Mouse (Mus musculus): ENCODE results near the gene Caskin1. TPM values are rescaled to one million over a fixed set of nuclear protein-coding genes. Genes with fewer than 3 reads are reported as not detected.

Gene Caskin1
- polyA plus RNA-seq (2015; fragmentation: Nextera tagmentation; extraction: Ambion mirVana), result 0.15 and 0.33 TPM in 2 replicates

- Histone ChIP-seq H3K4me1 (ENCODE audit: insufficient read depth, low read depth, low read length) (peaks cover 5% of the 10 kb centered on the region; the same call in 1 of the 2 replicates), H3K27ac (ENCODE audit: low read length) (no peak within 1 kb of the TSS), H3K27me3 (replicated peaks; ENCODE audit: insufficient read depth, low read length) (peaks cover 7% of the 10 kb centered on the region; the same call in 1 of the 2 replicates), H3K4me2 (replicated peaks; ENCODE audit: low read depth, low read length) (peak within 1 kb of the TSS; percentile 99), H3K36me3 (ENCODE audit: insufficient read depth, low read length) (no peaks in the 10 kb centered on the region), H3K9ac (replicated peaks; ENCODE audit: low read depth) (0 out of 2 replicates have a peak within 1 kb of the TSS, but pooled peaks have one; percentile 12), H3K4me3 (ENCODE audit: low read depth, low read length) (peak within 1 kb of the TSS; percentile 60), H3K9me3 (ENCODE audit: low read length) (no peaks in the 10 kb centered on the region)
- WGBS, result under 1% methylated on average over 25 of the region's 45 CpGs
- no peak for TF ChIP-seq EP300 (IDR thresholded peaks at IDR 0.05)
- no peak for TF ChIP-seq CTCF (IDR thresholded peaks at IDR 0.05)
- ATAC-seq (peak; percentile 65), DNase-seq (ENCODE audit: low spot score) (peak; percentile 52)
Observed at GRCm38 (mm10) chr17:24488186-24488661, at the start of gene Caskin1. Gene Caskin1, plus strand, starts transcription at chr17:24488601.

- no peak overlapping the region for H3K27ac ChIP-seq (ENCODE audit: low read length)
- 83% methylated on average over 8 of the region's 8 CpGs for WGBS
- no peak overlapping the region for H3K4me2 ChIP-seq (replicated peaks; ENCODE audit: low read depth, low read length)
- no peaks in the 10 kb centered on the region for H3K27me3 ChIP-seq (replicated peaks; ENCODE audit: insufficient read depth, low read length)
- peaks cover 28% of the 10 kb centered on the region; the same call in 1 of the 2 replicates for H3K36me3 ChIP-seq (ENCODE audit: insufficient read depth, low read length)
- no peak overlapping the region for H3K9ac ChIP-seq (replicated peaks; ENCODE audit: low read depth)
- no peaks in the 10 kb centered on the region for H3K9me3 ChIP-seq (ENCODE audit: low read length)
- TF ChIP-seq CTCF (IDR thresholded peaks at IDR 0.05), result no peak
- no peak for TF ChIP-seq EP300 (IDR thresholded peaks at IDR 0.05)
- no peak for ATAC-seq
- no peak overlapping the region for H3K4me3 ChIP-seq (ENCODE audit: low read depth, low read length)
- DNase-seq (ENCODE audit: low spot score), result no peak
- H3K4me1 ChIP-seq (ENCODE audit: insufficient read depth, low read depth, low read length), result no peaks in the 10 kb centered on the region
Observed at GRCm38 (mm10) chr17:24440377-24440776, 48.0 kb upstream of the Caskin1 start.

GRCm38 (mm10) chr17:24441148-24441547 is 47.3 kb upstream of the Caskin1 start:
- 60% methylated on average over 2 of the region's 2 CpGs for WGBS
- H3K27ac ChIP-seq (ENCODE audit: low read length), result no peak overlapping the region
- no peaks in the 10 kb centered on the region for H3K4me1 ChIP-seq (ENCODE audit: insufficient read depth, low read depth, low read length)
- no peak overlapping the region for H3K4me2 ChIP-seq (replicated peaks; ENCODE audit: low read depth, low read length)
- no peak for ATAC-seq
- H3K9me3 ChIP-seq (ENCODE audit: low read length), result no peaks in the 10 kb centered on the region
- TF ChIP-seq CTCF (IDR thresholded peaks at IDR 0.05), result peak; percentile 49
- TF ChIP-seq EP300 (IDR thresholded peaks at IDR 0.05), result no peak
- no peak for DNase-seq (ENCODE audit: low spot score)
- H3K4me3 ChIP-seq (ENCODE audit: low read depth, low read length), result no peak overlapping the region
- peaks cover 35% of the 10 kb centered on the region for H3K36me3 ChIP-seq (ENCODE audit: insufficient read depth, low read length)
- no peak overlapping the region for H3K9ac ChIP-seq (replicated peaks; ENCODE audit: low read depth)
- no peaks in the 10 kb centered on the region for H3K27me3 ChIP-seq (replicated peaks; ENCODE audit: insufficient read depth, low read length)

GRCm38 (mm10) chr17:24442107-24442506 is 46.3 kb upstream of the Caskin1 start:
- TF ChIP-seq EP300 (IDR thresholded peaks at IDR 0.05) (no peak), CTCF (IDR thresholded peaks at IDR 0.05) (no peak)
- DNase-seq (ENCODE audit: low spot score), result no peak
- no peaks in the 10 kb centered on the region for H3K9me3 ChIP-seq (ENCODE audit: low read length)
- H3K4me3 ChIP-seq (ENCODE audit: low read depth, low read length), result no peak overlapping the region
- ATAC-seq, result no peak
- H3K27me3 ChIP-seq (replicated peaks; ENCODE audit: insufficient read depth, low read length), result no peaks in the 10 kb centered on the region
- no peak overlapping the region for H3K27ac ChIP-seq (ENCODE audit: low read length)
- H3K36me3 ChIP-seq (ENCODE audit: insufficient read depth, low read length), result peaks cover 41% of the 10 kb centered on the region
- no peak overlapping the region for H3K9ac ChIP-seq (replicated peaks; ENCODE audit: low read depth)
- WGBS, result 77% methylated on average over 14 of the region's 14 CpGs
- no peaks in the 10 kb centered on the region for H3K4me1 ChIP-seq (ENCODE audit: insufficient read depth, low read depth, low read length)
- no peak overlapping the region for H3K4me2 ChIP-seq (replicated peaks; ENCODE audit: low read depth, low read length)

- no peaks in the 10 kb centered on the region for H3K9me3 ChIP-seq (ENCODE audit: low read length)
- no peak within 1 kb of the TSS for H3K4me2 ChIP-seq (replicated peaks; ENCODE audit: low read depth, low read length)
- H3K36me3 ChIP-seq (ENCODE audit: insufficient read depth, low read length), result peaks cover 40% of the 10 kb centered on the region
- H3K27ac ChIP-seq (ENCODE audit: low read length), result no peak within 1 kb of the TSS
- no peak within 1 kb of the TSS for H3K9ac ChIP-seq (replicated peaks; ENCODE audit: low read depth)
- no peak for ATAC-seq
- no peak for DNase-seq (ENCODE audit: low spot score)
- WGBS, result 69% methylated on average over 7 of the region's 7 CpGs
- H3K27me3 ChIP-seq (replicated peaks; ENCODE audit: insufficient read depth, low read length), result no peaks in the 10 kb centered on the region
- TF ChIP-seq CTCF (IDR thresholded peaks at IDR 0.05) (no peak), EP300 (IDR thresholded peaks at IDR 0.05) (no peak)
- H3K4me1 ChIP-seq (ENCODE audit: insufficient read depth, low read depth, low read length), result no peaks in the 10 kb centered on the region
- no peak within 1 kb of the TSS for H3K4me3 ChIP-seq (ENCODE audit: low read depth, low read length)
Observed at GRCm38 (mm10) chr17:24442632-24443155, 45.7 kb upstream of the Caskin1 start, which contains the start of gene Dnase1l2. Gene Dnase1l2, minus strand, starts transcription at chr17:24443105.

GRCm38 (mm10) chr17:24443409-24443808 is 45.0 kb upstream of the Caskin1 start:
- TF ChIP-seq CTCF (IDR thresholded peaks at IDR 0.05) (no peak), EP300 (IDR thresholded peaks at IDR 0.05) (no peak)

More at GRCm38 (mm10) chr17:24443409-24443808, 45.0 kb upstream of the Caskin1 start:
- no peaks in the 10 kb centered on the region for H3K4me1 ChIP-seq (ENCODE audit: insufficient read depth, low read depth, low read length)
- no peaks in the 10 kb centered on the region for H3K27me3 ChIP-seq (replicated peaks; ENCODE audit: insufficient read depth, low read length)
- H3K9ac ChIP-seq (replicated peaks; ENCODE audit: low read depth), result no peak overlapping the region
- H3K4me2 ChIP-seq (replicated peaks; ENCODE audit: low read depth, low read length), result no peak overlapping the region
- H3K9me3 ChIP-seq (ENCODE audit: low read length), result no peaks in the 10 kb centered on the region
- H3K27ac ChIP-seq (ENCODE audit: low read length), result no peak overlapping the region
- peaks cover 37% of the 10 kb centered on the region for H3K36me3 ChIP-seq (ENCODE audit: insufficient read depth, low read length)
- WGBS, result 77% methylated on average over 4 of the region's 4 CpGs
- H3K4me3 ChIP-seq (ENCODE audit: low read depth, low read length), result no peak overlapping the region
- DNase-seq (ENCODE audit: low spot score) (no peak), ATAC-seq (no peak)

Data from lung, postnatal 0 days (tissue).